Mouse (Mus musculus) heart, embryonic 10.5 days (tissue): Measurements from ENCODE around the gene Mrpl49. TPM values are rescaled to one million over a fixed set of nuclear protein-coding genes. Genes with fewer than 3 reads are reported as not detected.

ENCODE experiments used
- DNase-seq: peaks from one replicate; pipeline ENCODE4 v3.0.0-alpha.2; 2017; ENCODE audit warnings: low spot score
- H3K27ac ChIP-seq: fragments of 300-500 bp; sonication (generic); 2 replicates; pipeline ENCODE4 v1.5.1; 2016; ENCODE audit warnings: mild to moderate bottlenecking
- H3K27me3 ChIP-seq: fragments of 300-500 bp; sonication (generic); 2 replicates; pipeline ENCODE4 v1.6.1; 2016; ENCODE audit warnings: mild to moderate bottlenecking; ENCODE audit not compliant: poor library complexity, insufficient read depth, severe bottlenecking
- H3K36me3 ChIP-seq: fragments of 300-500 bp; sonication (generic); 2 replicates; pipeline ENCODE4 v1.6.1; 2016; ENCODE audit warnings: mild to moderate bottlenecking, moderate library complexity
- H3K4me1 ChIP-seq: fragments of 300-500 bp; sonication (generic); 2 replicates; pipeline ENCODE4 v1.6.1; 2016; ENCODE audit warnings: mild to moderate bottlenecking
- H3K4me3 ChIP-seq: fragments of 300-500 bp; sonication (generic); 2 replicates; pipeline ENCODE4 v1.5.1; 2016; ENCODE audit warnings: mild to moderate bottlenecking, moderate library complexity
- H3K9me3 ChIP-seq: fragments of 300-500 bp; sonication (generic); 2 replicates; pipeline ENCODE4 v1.6.1; 2016; ENCODE audit warnings: mild to moderate bottlenecking, moderate library complexity
- WGBS: fragments of 180-500 bp; shearing (Covaris S2); methylation state at CpG from one replicate; pipeline ENCODE4 v1.1.7; 2016; 5-methylcytosine and 5-hydroxymethylcytosine counted together
- polyA plus RNA-seq: library from polyadenylated mRNA; unstranded; fragments of >200 nt; fragmentation: Nextera tagmentation; extraction: Ambion mirVana; gene quantifications from 2 replicates; pipeline ENCODE4 v1.2.1, GENCODE M21; 2016

The Mrpl49 gene
- polyA plus RNA-seq, 1 experiment from 2014 or later = 85.0 TPM

DNA sequence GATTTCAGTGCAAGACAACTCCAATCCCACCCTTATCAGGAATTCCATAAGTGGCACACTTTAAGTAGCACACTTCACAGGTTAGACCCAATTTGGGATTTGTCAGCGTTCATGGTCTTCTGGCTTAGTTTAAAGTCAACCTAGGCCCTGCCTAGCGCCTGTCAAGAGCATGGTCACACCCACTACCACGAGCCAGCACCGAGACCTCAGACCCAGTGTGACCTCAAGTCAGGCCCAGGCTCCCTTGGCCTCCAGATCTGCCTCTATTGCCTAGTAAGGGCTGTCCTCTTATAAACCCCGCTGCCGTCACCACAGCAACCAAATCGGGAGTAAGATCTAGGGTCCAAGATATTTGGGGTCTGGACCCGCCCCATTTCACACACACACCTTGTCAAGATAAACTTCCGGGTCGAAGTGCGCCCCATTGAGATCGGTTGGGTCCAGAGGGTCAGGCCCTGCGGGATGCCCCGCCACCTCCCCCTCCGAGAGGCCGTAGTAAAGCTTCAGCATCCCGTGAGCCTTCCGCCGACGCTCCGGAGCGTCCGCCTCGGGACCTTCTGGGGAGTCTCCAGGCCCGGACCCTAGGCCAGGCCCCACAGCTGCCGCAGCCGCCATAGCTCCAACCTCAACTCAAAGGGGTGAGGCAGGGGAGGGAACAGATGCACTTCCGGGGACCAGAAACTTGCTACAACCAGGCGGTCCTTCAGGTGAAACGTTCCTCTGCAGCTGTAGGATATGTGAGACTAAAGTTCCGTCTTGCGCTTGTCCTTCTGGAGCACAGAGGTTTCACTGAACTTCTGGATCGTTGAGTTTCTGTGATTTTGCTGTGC is 19.2 kb upstream of the Mrpl49 start, which contains the start of gene Vps51:
Gene Vps51 (minus strand): TSS at position 668 of the 830 bp plus-strand sequence.
- H3K27me3 ChIP-seq = no peaks in the 10 kb centered on the region
- WGBS = 2% methylated on average over 33 of the region's 33 CpGs
- peaks cover 49% of the 10 kb centered on the region for H3K36me3 ChIP-seq
- peaks cover 8% of the 10 kb centered on the region for H3K4me1 ChIP-seq
- peak within 1 kb of the TSS; percentile 72 for H3K4me3 ChIP-seq
- peak within 1 kb of the TSS; percentile 89 for H3K27ac ChIP-seq
- H3K9me3 ChIP-seq = no peaks in the 10 kb centered on the region
- peak; percentile 93 for DNase-seq

GRCm38 (mm10) chr19:6073889-6074288 is 16.3 kb upstream of the Mrpl49 start:
- DNase-seq = no peak
- H3K36me3 ChIP-seq = peaks cover 56% of the 10 kb centered on the region
- no peak overlapping the region for H3K4me3 ChIP-seq
- peaks cover 8% of the 10 kb centered on the region for H3K4me1 ChIP-seq
- 92% methylated on average over 5 of the region's 5 CpGs for WGBS
- no peak overlapping the region for H3K27ac ChIP-seq
- no peaks in the 10 kb centered on the region for H3K9me3 ChIP-seq
- no peaks in the 10 kb centered on the region for H3K27me3 ChIP-seq

DNA sequence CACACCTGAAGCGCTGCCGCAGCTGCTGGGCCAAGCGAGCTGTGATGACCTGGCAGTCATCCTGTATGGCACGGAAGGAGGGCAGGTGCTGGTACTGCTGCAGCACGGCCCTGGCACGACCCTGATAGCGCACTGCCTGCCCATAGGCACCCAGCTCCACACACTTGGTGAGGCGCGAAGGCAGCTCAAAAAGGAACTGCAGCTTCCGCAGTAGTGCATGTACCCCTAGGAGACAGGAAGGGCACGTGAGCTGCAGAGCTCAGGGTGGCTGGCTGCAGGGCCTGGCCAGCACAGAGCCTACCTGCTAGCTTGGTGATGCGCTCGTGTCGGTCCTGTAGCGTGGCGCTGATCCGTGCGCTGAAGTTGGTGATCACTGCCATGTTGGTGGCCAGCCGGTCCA is 13.7 kb upstream of the Mrpl49 start:
- no peak for DNase-seq
- H3K4me3 ChIP-seq = no peak overlapping the region
- peaks cover 27% of the 10 kb centered on the region for H3K4me1 ChIP-seq
- H3K27ac ChIP-seq = no peak overlapping the region
- no peaks in the 10 kb centered on the region for H3K27me3 ChIP-seq
- no peaks in the 10 kb centered on the region for H3K9me3 ChIP-seq
- WGBS = 91% methylated on average over 19 of the region's 19 CpGs
- H3K36me3 ChIP-seq = peaks cover 63% of the 10 kb centered on the region

- 87% methylated on average over 31 of the region's 31 CpGs for WGBS
- H3K36me3 ChIP-seq = peaks cover 63% of the 10 kb centered on the region
These were observed 13.1 kb upstream of the Mrpl49 start for GRCm38 (mm10) chr19:6070571-6071250.

GRCm38 (mm10) chr19:6069851-6070250 is 12.3 kb upstream of the Mrpl49 start:
- Histone ChIP-seq H3K27ac (no peak overlapping the region), H3K9me3 (no peaks in the 10 kb centered on the region), H3K4me3 (no peak overlapping the region; the same call in 1 of the 2 replicates), H3K36me3 (peaks cover 57% of the 10 kb centered on the region), H3K4me1 (peaks cover 24% of the 10 kb centered on the region), H3K27me3 (no peaks in the 10 kb centered on the region)
- no peak for DNase-seq
- WGBS = 88% methylated on average over 10 of the region's 10 CpGs

More at GRCm38 (mm10) chr19:6070571-6071250, 13.1 kb upstream of the Mrpl49 start:
- DNase-seq = no peak
- Histone ChIP-seq H3K4me1 (peaks cover 24% of the 10 kb centered on the region), H3K27ac (no peak overlapping the region), H3K9me3 (no peaks in the 10 kb centered on the region), H3K27me3 (no peaks in the 10 kb centered on the region), H3K4me3 (no peak overlapping the region)

DNA sequence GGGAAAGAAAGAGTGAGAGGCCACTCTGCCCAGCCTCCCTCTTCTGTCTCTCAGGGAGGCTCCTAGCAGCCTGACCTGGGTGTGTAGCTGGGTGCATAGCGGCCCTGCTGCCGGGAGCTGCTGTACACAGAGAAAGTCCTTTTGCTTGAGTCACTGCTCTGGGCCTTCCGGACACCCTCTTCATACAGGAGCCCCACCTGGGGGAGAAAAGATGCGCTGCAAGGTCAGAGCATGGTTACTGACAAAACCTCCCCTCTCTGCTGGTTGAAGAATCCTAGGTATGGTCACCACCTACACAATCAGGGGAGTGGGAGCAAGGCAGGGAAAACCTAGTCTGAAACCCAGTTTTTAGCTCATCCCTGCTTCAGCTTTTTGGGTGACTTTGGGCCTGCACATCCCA is 11.4 kb upstream of the Mrpl49 start:
- Histone ChIP-seq H3K4me1 (peaks cover 24% of the 10 kb centered on the region), H3K4me3 (0 out of 2 replicates have a peak overlapping the region, but pooled peaks have one; percentile 18), H3K36me3 (peaks cover 49% of the 10 kb centered on the region), H3K9me3 (no peaks in the 10 kb centered on the region), H3K27ac (no peak overlapping the region; the same call in 1 of the 2 replicates), H3K27me3 (no peaks in the 10 kb centered on the region)
- no peak for DNase-seq
- 79% methylated on average over 4 of the region's 4 CpGs for WGBS

- peak; percentile 97 for DNase-seq
- H3K4me3 ChIP-seq = peak within 1 kb of the TSS; percentile 66
- peaks cover 32% of the 10 kb centered on the region for H3K4me1 ChIP-seq
- no peaks in the 10 kb centered on the region for H3K27me3 ChIP-seq
- no peaks in the 10 kb centered on the region for H3K9me3 ChIP-seq
- peaks cover 40% of the 10 kb centered on the region for H3K36me3 ChIP-seq
- peak within 1 kb of the TSS; percentile 83 for H3K27ac ChIP-seq
- WGBS = 11% methylated on average over 33 of the region's 33 CpGs
These were observed 10.3 kb upstream of the Mrpl49 start, which contains the start of gene Tm7sf2 for GRCm38 (mm10) chr19:6067724-6068415. TSS of gene Tm7sf2 (minus strand) at chr19:6068373.

DNA sequence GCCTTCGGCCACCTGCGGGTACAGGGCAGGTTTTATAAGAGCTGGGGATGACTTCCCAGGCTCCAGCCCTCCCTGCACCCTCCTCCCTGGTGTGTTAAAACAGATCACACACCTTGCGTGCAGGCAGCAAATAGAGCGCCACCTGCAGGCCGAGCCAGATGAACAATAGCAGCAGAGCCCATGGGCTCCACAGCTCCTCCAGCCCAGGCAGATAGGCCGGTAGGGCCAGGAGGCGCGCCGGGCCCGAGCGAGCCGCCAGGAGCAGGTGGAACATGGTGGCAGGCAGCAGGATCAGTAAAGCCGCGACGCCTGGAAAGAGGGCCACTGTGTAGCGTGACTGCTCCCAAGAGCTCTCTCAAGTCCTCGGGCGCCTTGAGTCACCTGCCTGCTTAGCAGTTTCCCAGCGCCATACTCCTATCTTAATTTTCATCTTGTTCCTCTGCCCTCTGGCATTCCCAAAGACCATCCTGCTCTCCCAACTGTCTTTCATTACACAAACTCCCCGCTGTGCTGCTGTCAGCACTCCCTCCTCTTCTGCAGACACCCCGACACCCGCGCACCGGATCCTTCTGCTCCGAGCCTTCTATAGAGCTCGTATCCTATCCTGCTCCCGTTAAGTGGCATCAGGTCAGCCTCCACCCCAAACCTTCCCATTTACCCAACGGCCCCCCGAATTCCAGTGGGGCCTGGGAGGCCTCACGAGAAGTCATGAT is 9.6 kb upstream of the Mrpl49 start:
- Histone ChIP-seq H3K4me3 (peak overlapping the region; percentile 66), H3K4me1 (peaks cover 39% of the 10 kb centered on the region), H3K9me3 (no peaks in the 10 kb centered on the region), H3K36me3 (peaks cover 36% of the 10 kb centered on the region), H3K27ac (peak overlapping the region; percentile 83), H3K27me3 (no peaks in the 10 kb centered on the region)
- peak; percentile 94 for DNase-seq
- WGBS = under 1% methylated on average over 30 of the region's 30 CpGs

DNA sequence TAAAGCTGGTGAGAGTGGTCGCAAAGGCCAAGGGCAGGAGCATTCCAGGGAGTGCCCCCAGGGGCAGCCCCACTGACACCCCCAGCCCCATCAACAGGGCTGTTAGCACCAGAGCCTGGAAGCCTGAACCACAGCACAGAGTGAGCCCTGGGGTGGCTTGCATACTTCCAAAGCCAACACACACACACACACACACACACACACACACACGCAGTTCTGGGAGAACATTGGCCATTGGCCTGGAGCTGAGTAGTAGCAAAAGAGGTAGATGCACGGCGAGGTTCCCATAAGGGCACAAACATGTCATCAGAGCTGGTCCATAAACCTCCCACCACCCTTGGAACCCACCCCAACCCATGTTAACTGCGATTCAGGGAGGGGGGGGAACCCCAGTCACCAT is 9.0 kb upstream of the Mrpl49 start:
- H3K4me3 ChIP-seq = peak overlapping the region; percentile 66
- no peaks in the 10 kb centered on the region for H3K9me3 ChIP-seq
- peaks cover 34% of the 10 kb centered on the region for H3K36me3 ChIP-seq
- no peak for DNase-seq
- 32% methylated on average over 5 of the region's 5 CpGs for WGBS
- H3K27me3 ChIP-seq = no peaks in the 10 kb centered on the region
- H3K4me1 ChIP-seq = peaks cover 45% of the 10 kb centered on the region
- H3K27ac ChIP-seq = peak overlapping the region; percentile 83

DNA sequence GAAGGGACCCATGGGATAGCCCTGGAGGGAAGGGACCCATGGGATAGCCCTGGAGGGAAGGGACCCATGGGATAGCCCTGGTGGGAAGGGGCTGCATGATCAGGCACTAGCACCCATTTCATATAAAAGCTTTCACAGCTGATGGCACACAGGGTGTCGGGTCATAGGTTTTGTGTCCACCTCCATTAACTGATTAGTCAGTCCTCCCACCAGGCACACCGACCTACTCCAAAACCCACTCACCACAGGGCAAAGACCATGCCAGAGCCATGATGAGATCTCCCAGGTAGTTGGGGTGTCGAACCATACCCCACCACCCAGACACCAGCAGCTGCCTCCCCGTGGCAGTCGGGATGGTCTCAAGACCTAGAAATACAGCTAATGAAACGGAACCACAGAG is 5.5 kb upstream of the Mrpl49 start:
- Histone ChIP-seq H3K36me3 (peaks cover 15% of the 10 kb centered on the region), H3K27me3 (no peaks in the 10 kb centered on the region), H3K9me3 (no peaks in the 10 kb centered on the region), H3K27ac (no peak overlapping the region), H3K4me3 (no peak overlapping the region), H3K4me1 (peaks cover 52% of the 10 kb centered on the region)
- 88% methylated on average over 6 of the region's 6 CpGs for WGBS
- no peak for DNase-seq

DNA sequence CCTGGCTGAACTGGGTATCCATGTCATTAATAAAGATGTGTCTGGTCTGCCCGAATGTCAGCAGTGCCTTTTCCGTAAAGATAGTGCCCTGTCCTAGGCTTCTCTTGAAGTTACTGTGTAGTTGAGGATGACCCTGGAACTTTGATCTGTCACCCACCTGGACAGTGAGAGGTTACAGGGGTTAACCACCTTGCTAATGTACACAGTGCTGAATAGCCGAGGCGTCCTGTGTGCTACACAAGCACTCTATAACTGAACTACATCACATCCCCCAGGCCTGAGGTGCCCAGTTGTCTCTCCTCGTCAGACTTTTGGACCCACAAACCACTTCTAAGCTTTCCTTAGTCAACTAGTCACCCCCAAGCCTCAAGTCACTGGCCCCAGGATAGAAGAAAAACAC is 4.8 kb upstream of the Mrpl49 start:
- peaks cover 15% of the 10 kb centered on the region for H3K36me3 ChIP-seq
- no peak for DNase-seq
- H3K4me1 ChIP-seq = peaks cover 46% of the 10 kb centered on the region
- H3K27ac ChIP-seq = peak overlapping the region; percentile 96
- WGBS = 76% methylated on average over 5 of the region's 5 CpGs
- H3K4me3 ChIP-seq = peak overlapping the region; percentile 82
- H3K9me3 ChIP-seq = no peaks in the 10 kb centered on the region
- H3K27me3 ChIP-seq = no peaks in the 10 kb centered on the region

GRCm38 (mm10) chr19:6061641-6062302 is 4.2 kb upstream of the Mrpl49 start:
- Histone ChIP-seq H3K9me3 (no peaks in the 10 kb centered on the region), H3K4me1 (peaks cover 42% of the 10 kb centered on the region), H3K27me3 (no peaks in the 10 kb centered on the region), H3K27ac (peak overlapping the region; percentile 96), H3K4me3 (peak overlapping the region; percentile 82), H3K36me3 (peaks cover 15% of the 10 kb centered on the region)
- WGBS = 2% methylated on average over 44 of the region's 44 CpGs
- peak; percentile 83 for DNase-seq
